Mouse (Mus musculus) fibroblast of lung, adult 2 months (primary cell): Measurements from ENCODE around the gene Stpg2.

Experiments used
- DNase-seq: peaks from one replicate; pipeline ENCODE4 v3.0.0-alpha.2; 2011; ENCODE audit warnings: low read depth

Gene Stpg2

DNA sequence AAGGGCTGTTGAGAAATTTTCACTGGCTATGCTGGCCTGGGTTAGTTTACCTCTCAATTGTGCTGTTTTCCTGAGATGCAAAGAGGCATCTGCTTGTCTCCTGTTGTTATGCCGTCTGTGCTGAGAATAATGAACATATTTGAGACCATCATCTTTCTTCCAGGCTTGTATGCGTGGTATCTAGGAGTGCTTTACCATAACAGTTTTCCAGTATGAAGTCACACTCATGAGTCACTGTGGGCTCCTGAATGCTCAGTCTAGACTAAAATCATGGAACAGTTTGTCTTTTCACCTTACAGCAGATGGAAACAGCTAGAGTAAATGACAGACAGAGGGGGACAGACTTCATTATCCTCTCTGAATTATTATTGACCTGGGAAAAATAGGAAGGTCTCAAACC is 527.7 kb downstream of the Stpg2 start:
- DNase-seq: no peak

DNA sequence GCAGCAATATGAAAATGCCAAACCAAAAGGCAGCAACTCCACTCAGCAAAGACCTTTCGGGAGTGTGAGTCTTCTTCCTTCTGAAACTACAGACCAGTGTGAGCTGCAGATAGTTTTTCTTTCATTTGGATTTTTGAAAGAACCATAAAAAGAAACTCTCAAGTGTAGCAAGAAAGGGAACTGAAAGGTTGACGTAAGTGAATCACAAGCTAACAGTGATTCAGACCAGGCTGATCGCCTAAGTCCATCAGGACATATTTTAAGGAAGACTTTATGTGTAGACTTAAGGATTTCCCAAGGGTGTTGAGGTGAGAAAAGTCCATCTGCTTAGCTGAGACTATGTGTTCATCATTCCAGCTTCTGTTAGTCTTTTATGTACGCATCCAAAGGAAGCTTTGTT is 533.9 kb downstream of the Stpg2 start:
- no peak for DNase-seq
